Mouse (Mus musculus): ENCODE results near the gene Rwdd4a. TPM values are rescaled to one million over a fixed set of nuclear protein-coding genes. Genes with fewer than 3 reads are reported as not detected.

The Rwdd4a gene
- polyA plus RNA-seq, 1 experiment, result 12.5 TPM

- DNase-seq (ENCODE audit: low read depth), result no peak
Observed at GRCm38 (mm10) chr8:47588616-47589015, 55.2 kb downstream of the Rwdd4a start.

- no peak for DNase-seq (ENCODE audit: low read depth)
Observed at GRCm38 (mm10) chr8:47590400-47590799, 56.9 kb downstream of the Rwdd4a start.

- DNase-seq (ENCODE audit: low read depth), result no peak
Observed at GRCm38 (mm10) chr8:47600664-47601063, 67.2 kb downstream of the Rwdd4a start.

Other genes with a start within 250 kb of the Rwdd4a start
- 5.1 and 7.3 TPM in 2 replicates for gene Stox2, start 87.3 kb upstream of the Rwdd4a start, polyA plus RNA-seq (2012; rRNA removed)
- 24.1 and 24.3 TPM in 2 replicates for gene Trappc11, start 194 bp upstream of the Rwdd4a start, polyA plus RNA-seq (2012; rRNA removed)
- 4.8 and 7.1 TPM in 2 replicates for gene Ing2, start 141.9 kb downstream of the Rwdd4a start, polyA plus RNA-seq (2012; rRNA removed)
- 7.6 and 9.6 TPM in 2 replicates for gene Cdkn2aip, start 180.3 kb downstream of the Rwdd4a start, polyA plus RNA-seq (2012; rRNA removed)

Data from gonadal fat pad, adult 2 months (tissue).